Mouse (Mus musculus) B cell, adult 2 months (primary cell): ENCODE data around the gene Anapc10.
"Not testable (repeated sequence)": the region's sequence is repeated elsewhere in the genome, so short reads cannot be mapped to it uniquely, and the experiment has no call there.

Experiments used
- DNase-seq, 2 experiments: peaks; one replicate each; pipeline ENCODE4 v3.0.0; 2022

Anapc10 gene

GRCm38 (mm10) chr8:79711064-79711961 is at the start of gene Anapc10, which contains the start of gene Abce1:
Gene Anapc10, plus strand, starts transcription at chr8:79711820.
Gene Abce1, minus strand, starts transcription at chr8:79711740.
- peak; percentile 98 for DNase-seq

- no peak for DNase-seq
These were observed 35.2 kb upstream of the Anapc10 start for GRCm38 (mm10) chr8:79676461-79676860.

GRCm38 (mm10) chr8:79679005-79679404 is 32.6 kb upstream of the Anapc10 start:
- no peak for DNase-seq

GRCm38 (mm10) chr8:79680083-79680482 is 31.5 kb upstream of the Anapc10 start:
- not testable (repeated sequence) for DNase-seq

- DNase-seq = peak in 1 of 2 experiments; percentile 7
These were observed 31.1 kb upstream of the Anapc10 start for GRCm38 (mm10) chr8:79680555-79680954.

GRCm38 (mm10) chr8:79680965-79681364 is 30.7 kb upstream of the Anapc10 start:
- DNase-seq = no peak

- not testable (repeated sequence) for DNase-seq
These were observed 25.7 kb upstream of the Anapc10 start for GRCm38 (mm10) chr8:79685927-79686326.

- DNase-seq = no peak
These were observed 19.1 kb upstream of the Anapc10 start for GRCm38 (mm10) chr8:79692531-79692930.

GRCm38 (mm10) chr8:79706687-79707086 is 4.9 kb upstream of the Anapc10 start:
- no peak for DNase-seq

GRCm38 (mm10) chr8:79712676-79713075 is 1.1 kb downstream of the Anapc10 start:
- no peak for DNase-seq

GRCm38 (mm10) chr8:79721537-79721936 is 9.9 kb downstream of the Anapc10 start:
- DNase-seq = no peak

GRCm38 (mm10) chr8:79723308-79723707 is 11.7 kb downstream of the Anapc10 start:
- DNase-seq = no peak

- DNase-seq = no peak
These were observed 13.0 kb downstream of the Anapc10 start for GRCm38 (mm10) chr8:79724589-79724988.

GRCm38 (mm10) chr8:79727900-79728299 is 16.3 kb downstream of the Anapc10 start:
- no peak for DNase-seq

- DNase-seq = peak; percentile 47 to 50
These were observed 22.7 kb downstream of the Anapc10 start for GRCm38 (mm10) chr8:79734304-79734703.

GRCm38 (mm10) chr8:79748171-79748570 is 36.6 kb downstream of the Anapc10 start:
- DNase-seq = no peak

- DNase-seq = no peak
These were observed 37.0 kb downstream of the Anapc10 start for GRCm38 (mm10) chr8:79748591-79748990.

- no peak for DNase-seq
These were observed 38.7 kb downstream of the Anapc10 start for GRCm38 (mm10) chr8:79750305-79750704.

GRCm38 (mm10) chr8:79794873-79795272 is 83.3 kb downstream of the Anapc10 start:
- not testable (repeated sequence) for DNase-seq

- no peak for DNase-seq
These were observed 85.1 kb downstream of the Anapc10 start for GRCm38 (mm10) chr8:79796690-79797089.

- no peak for DNase-seq
These were observed 92.9 kb downstream of the Anapc10 start for GRCm38 (mm10) chr8:79804499-79804898.

GRCm38 (mm10) chr8:79806971-79807370 is 95.4 kb downstream of the Anapc10 start:
- no peak for DNase-seq

- DNase-seq = no peak
These were observed 114.9 kb downstream of the Anapc10 start for GRCm38 (mm10) chr8:79826534-79826933.
